Mouse (Mus musculus): ENCODE data around the gene Mtch2.
"Not testable (repeated sequence)": the region's sequence is repeated elsewhere in the genome, so short reads cannot be mapped to it uniquely, and the experiment has no call there.

The Mtch2 gene

GRCm38 (mm10) chr2:90864184-90864583 lies 17.2 kb downstream of the Mtch2 start:
- no peak for DNase-seq (ENCODE audit: low spot score)

- peak; percentile 90 for DNase-seq (ENCODE audit: low spot score)
Observed at GRCm38 (mm10) chr2:90866524-90866923, 19.6 kb downstream of the Mtch2 start.

- DNase-seq (ENCODE audit: low spot score): peak; percentile 51
Observed at GRCm38 (mm10) chr2:90870136-90870601, 23.2 kb downstream of the Mtch2 start.

- peak; percentile 83 for DNase-seq (ENCODE audit: low spot score)
Observed at GRCm38 (mm10) chr2:90871180-90871961, 24.4 kb downstream of the Mtch2 start.

GRCm38 (mm10) chr2:90874025-90874424 lies 27.1 kb downstream of the Mtch2 start:
- DNase-seq (ENCODE audit: low spot score): no peak

- no peak for DNase-seq (ENCODE audit: low spot score)
Observed at GRCm38 (mm10) chr2:90875239-90875638, 28.3 kb downstream of the Mtch2 start.

- DNase-seq (ENCODE audit: low spot score): no peak
Observed at GRCm38 (mm10) chr2:90877584-90878259, 30.8 kb downstream of the Mtch2 start.

GRCm38 (mm10) chr2:90879419-90879818 lies 32.5 kb downstream of the Mtch2 start:
- no peak for DNase-seq (ENCODE audit: low spot score)

- no peak for DNase-seq (ENCODE audit: low spot score)
Observed at GRCm38 (mm10) chr2:90880144-90880785, 33.3 kb downstream of the Mtch2 start.

GRCm38 (mm10) chr2:90881824-90882223 lies 34.9 kb downstream of the Mtch2 start:
- no peak for DNase-seq (ENCODE audit: low spot score)

GRCm38 (mm10) chr2:90885218-90886041 lies 38.5 kb downstream of the Mtch2 start, which contains the start of gene C1qtnf4:
C1qtnf4 (plus strand) TSS chr2:90885860.
- DNase-seq (ENCODE audit: low spot score): no peak

GRCm38 (mm10) chr2:90886436-90886835 lies 39.5 kb downstream of the Mtch2 start:
- no peak for DNase-seq (ENCODE audit: low spot score)

- DNase-seq (ENCODE audit: low spot score): peak; percentile 50
Observed at GRCm38 (mm10) chr2:90887627-90888026, 40.7 kb downstream of the Mtch2 start.

- DNase-seq (ENCODE audit: low spot score): no peak
Observed at GRCm38 (mm10) chr2:90889550-90890548, 42.9 kb downstream of the Mtch2 start.

- DNase-seq (ENCODE audit: low spot score): no peak
Observed at GRCm38 (mm10) chr2:90893673-90894298, 46.8 kb downstream of the Mtch2 start.

- not testable (repeated sequence) for DNase-seq (ENCODE audit: low spot score)
Observed at GRCm38 (mm10) chr2:90894299-90894677, 47.3 kb downstream of the Mtch2 start.

GRCm38 (mm10) chr2:90903398-90903797 lies 56.4 kb downstream of the Mtch2 start:
- DNase-seq (ENCODE audit: low spot score): no peak

- DNase-seq (ENCODE audit: low spot score): peak; percentile 91
Observed at GRCm38 (mm10) chr2:90904076-90904855, 57.3 kb downstream of the Mtch2 start, which contains the start of the genes Kbtbd4 and Ndufs3. Kbtbd4 (plus strand) TSS chr2:90904740. Ndufs3 (minus strand) TSS chr2:90904827.

GRCm38 (mm10) chr2:90904856-90905224 lies 57.9 kb downstream of the Mtch2 start:
- DNase-seq (ENCODE audit: low spot score): no peak

Measured in adipocyte (in vitro differentiated cells).